Mouse (Mus musculus): ENCODE measurements at regions not wholly inside any gene's neighbourhood (a gene's known extent, or its start where the extent isn't known, plus 50 kb on each side); places are given as distances from the start of the nearest gene placed in this dataset.

- TF ChIP-seq POLR2A (IDR thresholded peaks at IDR 0.05; ENCODE audit: low read depth, low read length), result no peak
- TF ChIP-seq CTCF (IDR thresholded peaks at IDR 0.05; ENCODE audit: extremely low read depth, insufficient read length, insufficient replicate concordance, low read depth, low read length), result no peak
Observed at GRCm38 (mm10) chr2:174574804-174575507, 68.4 kb upstream of the Zfp831 start.
